Mouse (Mus musculus): Measurements from ENCODE around the gene Olfr141.

- TF ChIP-seq CTCF (IDR thresholded peaks at IDR 0.05; ENCODE audit: low read depth, low read length) (no peak), GATA1 (IDR thresholded peaks at IDR 0.05; ENCODE audit: borderline replicate concordance, low read length) (no peak), TAL1 (conservative IDR thresholded peaks at IDR 0.05; ENCODE audit: low read depth, low read length) (no peak), GATA2 (IDR thresholded peaks at IDR 0.05; ENCODE audit: borderline replicate concordance, low read depth, low read length) (no peak)
These were observed 50.9 kb downstream of the Olfr141 start, which contains the start of gene Olfr1090 for GRCm38 (mm10) chr2:86758893-86759292.

Data from G1E (cell line).